Mouse (Mus musculus) forebrain, embryonic 10.5 days (tissue): ENCODE measurements around the gene Zfp319. TPM values are rescaled to one million over a fixed set of nuclear protein-coding genes. Genes with fewer than 3 reads are reported as not detected.

ENCODE experiments used
- DNase-seq: peaks from one replicate; pipeline ENCODE4 v3.0.0-alpha.2; 2017; ENCODE audit warnings: low spot score; ENCODE audit errors: extremely low spot score
- H3K27ac ChIP-seq: fragments of 300-500 bp; sonication (generic); 2 replicates; pipeline ENCODE4 v1.5.1; 2016; ENCODE audit warnings: mild to moderate bottlenecking
- H3K27me3 ChIP-seq: fragments of 300-500 bp; sonication (generic); 2 replicates; pipeline ENCODE4 v1.6.1; 2016; ENCODE audit warnings: mild to moderate bottlenecking; ENCODE audit not compliant: poor library complexity, severe bottlenecking
- H3K36me3 ChIP-seq: fragments of 300-500 bp; sonication (generic); replicated peaks from 2 replicates; pipeline ENCODE4 v1.6.1; 2016; ENCODE audit warnings: mild to moderate bottlenecking, moderate library complexity
- H3K4me1 ChIP-seq: fragments of 300-500 bp; sonication (generic); 2 replicates; pipeline ENCODE4 v1.6.1; 2016
- H3K4me3 ChIP-seq: fragments of 300-500 bp; sonication (generic); 2 replicates; pipeline ENCODE4 v1.5.1; 2016; ENCODE audit warnings: mild to moderate bottlenecking, moderate library complexity
- H3K9me3 ChIP-seq: fragments of 300-500 bp; sonication (generic); 2 replicates; pipeline ENCODE4 v1.6.1; 2016; ENCODE audit warnings: mild to moderate bottlenecking, moderate library complexity
- WGBS: fragments of 180-500 bp; shearing (Covaris S2); methylation state at CpG from one replicate; pipeline ENCODE4 v1.1.7; 2016; 5-methylcytosine and 5-hydroxymethylcytosine counted together
- polyA plus RNA-seq: library from polyadenylated mRNA; unstranded; fragments of >200 nt; fragmentation: Nextera tagmentation; extraction: Ambion mirVana; gene quantifications from 2 replicates; pipeline ENCODE4 v1.2.1, GENCODE M21; 2016

Gene Zfp319
- polyA plus RNA-seq, 1 experiment from 2014 or later: 10.7 TPM

DNA sequence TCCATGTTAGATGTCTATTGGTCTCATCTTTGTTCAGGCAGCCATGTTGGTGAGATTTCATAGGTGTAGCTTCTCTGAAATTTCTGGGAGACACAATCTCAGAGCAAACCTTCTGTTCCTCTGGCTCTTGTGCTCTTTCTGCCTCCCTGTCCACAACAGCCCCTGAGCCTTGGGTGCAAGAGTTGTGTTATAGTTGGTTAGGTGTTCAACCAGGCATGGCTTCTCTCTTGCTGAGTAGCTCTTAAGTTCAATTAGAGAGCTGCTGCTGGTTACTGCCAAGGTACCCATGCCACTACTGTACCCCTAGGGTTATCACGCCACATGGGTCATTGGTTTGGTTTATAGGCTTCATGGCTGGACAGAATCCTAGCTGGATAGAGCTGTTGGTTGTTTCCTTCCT, 16.4 kb downstream of the Zfp319 start:
- no peaks in the 10 kb centered on the region for H3K9me3 ChIP-seq
- DNase-seq: no peak
- peaks cover 20% of the 10 kb centered on the region for H3K4me1 ChIP-seq
- H3K36me3 ChIP-seq: no peaks in the 10 kb centered on the region
- WGBS: 93% methylated on average over 1 of the region's 1 CpGs
- no peak overlapping the region for H3K4me3 ChIP-seq
- no peak overlapping the region for H3K27ac ChIP-seq
- H3K27me3 ChIP-seq: peaks cover 27% of the 10 kb centered on the region

DNA sequence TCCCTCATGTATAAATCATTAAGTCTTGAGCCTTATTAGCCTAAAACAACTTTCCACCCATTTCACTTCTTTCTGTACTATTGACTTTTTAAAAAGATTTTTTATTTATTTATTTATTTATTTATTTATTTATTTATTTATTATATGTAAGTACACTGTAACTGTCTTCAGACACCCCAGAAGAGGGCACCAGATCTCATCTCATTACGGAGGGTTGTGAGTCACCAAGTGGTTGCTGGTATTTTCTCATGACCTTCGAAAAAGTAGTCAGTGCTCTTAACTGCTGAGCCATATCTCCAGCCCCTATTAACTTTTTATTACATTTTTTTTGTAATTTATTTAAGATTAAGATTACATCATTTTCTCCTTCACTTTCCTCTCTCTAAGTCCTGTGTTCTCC, 17.0 kb downstream of the Zfp319 start:
- Histone ChIP-seq H3K36me3 (no peaks in the 10 kb centered on the region), H3K27me3 (peaks cover 21% of the 10 kb centered on the region), H3K4me3 (no peak overlapping the region), H3K9me3 (no peaks in the 10 kb centered on the region), H3K4me1 (peaks cover 16% of the 10 kb centered on the region), H3K27ac (no peak overlapping the region)
- WGBS: 85% methylated on average over 2 of the region's 2 CpGs
- DNase-seq: no peak

DNA sequence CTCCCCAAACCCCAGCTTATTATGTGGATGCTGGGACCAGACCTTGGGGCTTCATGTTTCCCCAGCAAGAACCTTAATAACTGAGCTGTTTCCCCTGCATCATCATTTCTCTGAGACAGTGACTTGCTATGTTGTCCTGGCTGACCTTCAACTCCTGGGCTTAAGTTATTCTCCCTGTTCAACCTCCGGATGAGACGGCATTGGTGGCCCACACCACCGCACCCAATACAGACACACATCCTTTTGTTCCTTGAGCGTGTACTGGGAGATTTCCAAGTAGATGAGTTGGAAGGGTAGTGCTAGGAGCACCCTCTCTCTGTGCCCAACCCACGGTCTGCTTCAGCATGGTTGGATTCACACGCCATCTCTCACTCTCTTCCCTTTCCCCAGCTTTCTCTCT, 17.9 kb downstream of the Zfp319 start:
- peaks cover 12% of the 10 kb centered on the region for H3K27me3 ChIP-seq
- peaks cover 15% of the 10 kb centered on the region for H3K4me1 ChIP-seq
- no peaks in the 10 kb centered on the region for H3K9me3 ChIP-seq
- WGBS: 89% methylated on average over 6 of the region's 6 CpGs
- H3K27ac ChIP-seq: no peak overlapping the region
- no peaks in the 10 kb centered on the region for H3K36me3 ChIP-seq
- DNase-seq: no peak
- H3K4me3 ChIP-seq: no peak overlapping the region

DNA sequence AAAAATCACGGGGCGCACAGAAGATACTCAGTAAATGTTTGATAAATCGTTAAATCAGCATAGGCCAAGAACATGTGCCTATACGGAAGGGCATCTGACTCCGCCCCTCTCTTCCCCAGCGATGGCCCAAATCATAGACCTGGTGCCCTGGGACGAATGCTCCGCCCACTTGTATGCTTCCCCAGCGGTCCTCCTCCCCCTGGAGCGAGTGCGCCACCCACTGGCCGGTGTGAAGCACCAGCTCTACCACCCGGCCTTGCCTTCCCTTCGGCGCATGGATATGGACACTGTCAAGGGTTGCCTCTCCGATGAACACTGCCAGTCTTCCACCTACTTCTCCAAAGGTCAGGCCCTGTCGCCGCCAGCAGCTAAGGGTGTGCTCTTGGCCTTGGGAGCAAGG, 18.9 kb downstream of the Zfp319 start:
- no peak for DNase-seq
- Histone ChIP-seq H3K27me3 (peaks cover 4% of the 10 kb centered on the region; the same call in 1 of the 2 replicates), H3K9me3 (no peaks in the 10 kb centered on the region), H3K36me3 (no peaks in the 10 kb centered on the region), H3K4me1 (peaks cover 15% of the 10 kb centered on the region), H3K27ac (no peak overlapping the region), H3K4me3 (no peak overlapping the region)
- WGBS: 66% methylated on average over 18 of the region's 18 CpGs

DNA sequence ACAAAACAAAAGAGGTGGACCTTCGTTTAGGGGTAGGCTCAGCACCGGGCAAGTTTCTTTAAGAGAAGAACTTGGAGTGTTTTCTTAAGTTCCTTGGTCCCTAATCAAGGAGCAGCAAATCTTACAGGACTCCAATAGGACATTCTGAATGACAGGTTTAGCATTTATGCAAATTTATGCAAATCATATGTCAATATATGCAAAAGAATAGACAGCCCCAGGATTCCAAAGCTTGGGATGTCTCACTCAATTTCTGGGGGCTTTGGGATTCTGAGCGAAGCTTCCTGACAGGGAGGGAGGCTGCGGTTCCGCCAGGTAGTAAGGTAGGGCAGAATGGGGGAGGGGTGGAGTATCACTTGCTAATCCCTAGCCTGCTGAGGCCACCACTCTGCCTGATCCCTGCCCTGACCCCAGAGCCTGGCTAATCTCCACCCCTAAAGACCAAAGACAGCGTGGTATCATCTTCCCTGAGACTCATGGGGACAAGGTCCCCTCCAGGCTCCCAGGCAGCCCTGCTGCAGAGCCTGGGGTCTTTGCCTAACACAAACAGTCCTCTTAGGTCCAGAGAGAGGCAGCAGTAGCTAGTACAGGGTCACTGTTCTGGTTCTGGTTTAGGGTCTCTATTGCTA, 21.3 kb downstream of the Zfp319 start, which contains the start of gene Tepp:
Tepp (plus strand) TSS at position 225 of the 629 bp plus-strand sequence.
- H3K9me3 ChIP-seq: no peaks in the 10 kb centered on the region
- H3K36me3 ChIP-seq: no peaks in the 10 kb centered on the region
- H3K4me3 ChIP-seq: no peak within 1 kb of the TSS
- 21% methylated on average over 6 of the region's 6 CpGs for WGBS
- DNase-seq: no peak
- H3K4me1 ChIP-seq: peaks cover 19% of the 10 kb centered on the region
- H3K27ac ChIP-seq: no peak within 1 kb of the TSS
- H3K27me3 ChIP-seq: peaks cover 4% of the 10 kb centered on the region; the same call in 1 of the 2 replicates

GRCm38 (mm10) chr8:95306431-95306830, 25.3 kb downstream of the Zfp319 start, which contains the start of gene Cngb1:
Gene Cngb1, minus strand, starts transcription at chr8:95306585.
- Histone ChIP-seq H3K9me3 (no peaks in the 10 kb centered on the region), H3K4me1 (peaks cover 17% of the 10 kb centered on the region), H3K4me3 (no peak within 1 kb of the TSS), H3K27me3 (no peaks in the 10 kb centered on the region; the same call in 1 of the 2 replicates), H3K36me3 (no peaks in the 10 kb centered on the region), H3K27ac (no peak within 1 kb of the TSS)
- 50% methylated on average over 6 of the region's 6 CpGs for WGBS
- DNase-seq: no peak

GRCm38 (mm10) chr8:95305526-95305925, 26.2 kb downstream of the Zfp319 start:
- H3K36me3 ChIP-seq: no peaks in the 10 kb centered on the region
- H3K4me3 ChIP-seq: no peak overlapping the region
- no peaks in the 10 kb centered on the region for H3K9me3 ChIP-seq
- peaks cover 10% of the 10 kb centered on the region for H3K4me1 ChIP-seq
- H3K27ac ChIP-seq: no peak overlapping the region
- no peaks in the 10 kb centered on the region for H3K27me3 ChIP-seq
- WGBS: 76% methylated on average over 4 of the region's 4 CpGs
- DNase-seq: no peak

GRCm38 (mm10) chr8:95302410-95302809, 29.3 kb downstream of the Zfp319 start:
- Histone ChIP-seq H3K9me3 (no peaks in the 10 kb centered on the region), H3K4me1 (peaks cover 11% of the 10 kb centered on the region), H3K27ac (no peak overlapping the region), H3K36me3 (no peaks in the 10 kb centered on the region), H3K4me3 (no peak overlapping the region), H3K27me3 (no peaks in the 10 kb centered on the region)
- no peak for DNase-seq
- WGBS: 31% methylated on average over 5 of the region's 5 CpGs

GRCm38 (mm10) chr8:95293891-95294290, 37.9 kb downstream of the Zfp319 start:
- Histone ChIP-seq H3K27ac (no peak overlapping the region), H3K36me3 (no peaks in the 10 kb centered on the region), H3K4me1 (peaks cover 6% of the 10 kb centered on the region), H3K4me3 (no peak overlapping the region), H3K9me3 (no peaks in the 10 kb centered on the region), H3K27me3 (no peaks in the 10 kb centered on the region)
- no peak for DNase-seq
- 84% methylated on average over 7 of the region's 7 CpGs for WGBS

DNA sequence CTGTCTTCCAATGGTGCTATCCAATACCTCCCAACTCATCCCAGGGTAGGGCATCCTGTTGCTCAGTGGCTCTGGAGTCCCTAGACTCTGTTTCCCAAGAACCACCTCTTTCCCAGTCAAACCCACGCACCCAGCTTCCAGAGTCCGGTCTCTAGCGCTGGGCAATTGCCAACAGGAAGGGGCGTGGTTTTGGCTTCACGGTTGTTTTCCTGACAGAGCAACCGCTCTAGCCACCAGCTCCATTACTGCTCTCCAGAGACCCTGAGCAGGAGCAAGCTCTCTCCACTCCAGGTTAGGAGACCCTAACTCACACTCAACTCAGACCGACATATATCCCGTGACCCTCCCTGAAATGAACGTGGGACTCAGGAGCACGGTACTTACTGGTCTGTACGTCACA, 38.6 kb downstream of the Zfp319 start:
- Histone ChIP-seq H3K27me3 (no peaks in the 10 kb centered on the region), H3K36me3 (no peaks in the 10 kb centered on the region), H3K4me3 (no peak overlapping the region), H3K9me3 (no peaks in the 10 kb centered on the region), H3K27ac (no peak overlapping the region), H3K4me1 (peaks cover 6% of the 10 kb centered on the region)
- 83% methylated on average over 11 of the region's 11 CpGs for WGBS
- no peak for DNase-seq

DNA sequence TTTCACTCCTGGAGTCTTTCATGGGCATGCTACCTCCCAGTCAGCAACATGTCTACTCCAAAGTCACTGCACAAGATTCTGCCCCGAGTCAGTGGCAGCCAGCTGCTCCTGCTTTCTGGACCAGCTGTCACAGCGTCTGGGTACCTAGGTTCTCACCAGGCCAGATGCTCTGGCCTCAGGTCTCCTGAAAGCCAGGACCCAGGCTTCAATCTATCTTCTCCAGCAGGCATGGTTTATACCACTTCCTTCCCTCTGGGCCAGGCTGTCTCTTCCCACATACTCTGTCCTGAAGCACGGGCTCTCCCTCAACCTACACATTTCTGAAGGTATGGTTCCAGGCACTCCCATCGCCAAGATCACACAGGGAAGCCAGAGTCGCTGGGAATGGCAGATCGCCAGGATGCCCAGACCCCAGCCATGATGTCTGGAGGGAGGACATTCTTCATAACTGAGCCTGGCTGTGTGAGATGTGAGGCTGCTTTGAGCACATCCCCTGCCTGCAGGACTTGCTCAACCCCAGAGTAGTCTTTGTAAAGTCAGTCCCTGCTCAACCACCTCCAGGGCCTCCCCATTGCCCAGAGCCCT, 42.6 kb downstream of the Zfp319 start:
- WGBS: 77% methylated on average over 6 of the region's 6 CpGs

GRCm38 (mm10) chr8:95281493-95281892, 50.3 kb downstream of the Zfp319 start:
- Histone ChIP-seq H3K27ac (no peak overlapping the region), H3K36me3 (no peaks in the 10 kb centered on the region), H3K27me3 (no peaks in the 10 kb centered on the region), H3K4me1 (no peaks in the 10 kb centered on the region), H3K4me3 (no peak overlapping the region), H3K9me3 (no peaks in the 10 kb centered on the region)
- DNase-seq: no peak
- 73% methylated on average over 5 of the region's 5 CpGs for WGBS

More for the DNA sequence above, 42.6 kb downstream of the Zfp319 start:
- Histone ChIP-seq H3K4me1 (peaks cover 3% of the 10 kb centered on the region; the same call in 1 of the 2 replicates), H3K27ac (no peak overlapping the region), H3K4me3 (no peak overlapping the region), H3K9me3 (no peaks in the 10 kb centered on the region), H3K36me3 (no peaks in the 10 kb centered on the region), H3K27me3 (no peaks in the 10 kb centered on the region)
- DNase-seq: no peak
